Mouse (Mus musculus) testis, adult 2 months (tissue): ENCODE data around the gene Nedd9.

Source experiments
- CTCF ChIP-seq: fragments of 200-500 bp; IDR thresholded peaks from 2 replicates; pipeline ENCODE4 v1.5.1; 2012; ENCODE audit warnings: low read depth, mild to moderate bottlenecking, inconsistent platforms, low read length, moderate library complexity; ENCODE audit not compliant: control insufficient read depth, insufficient read depth, insufficient replicate concordance
- POLR2A ChIP-seq: fragments of 200-500 bp; IDR thresholded peaks from 2 replicates; pipeline ENCODE4 v1.6.1; 2012; ENCODE audit warnings: low read depth, mild to moderate bottlenecking, inconsistent platforms, low read length, moderate library complexity; ENCODE audit not compliant: control insufficient read depth

DNA sequence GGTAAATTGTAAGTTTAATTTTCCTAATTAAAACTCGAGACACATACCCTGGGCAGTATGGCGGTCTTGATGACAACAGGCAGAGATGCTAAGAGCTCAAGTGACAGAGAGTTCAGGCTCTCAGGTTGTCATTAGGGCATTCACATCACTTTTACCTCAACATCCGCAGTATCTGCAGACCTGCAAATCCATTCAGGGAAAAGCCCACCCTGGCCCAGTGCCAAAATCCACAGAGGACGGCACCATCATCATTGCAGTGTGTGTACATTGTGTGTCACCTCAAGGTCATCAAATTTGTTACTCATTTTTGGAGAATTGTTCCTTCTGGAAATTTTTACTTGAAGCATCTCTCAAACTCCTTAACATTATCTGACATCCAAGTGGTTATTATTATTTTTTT lies 102.3 kb downstream of the Nedd9 start:
- TF ChIP-seq CTCF (no peak), POLR2A (no peak)
